Mouse (Mus musculus) kidney, embryonic 15.5 days (tissue): ENCODE results near the gene Apopt1. TPM values are rescaled to one million over a fixed set of nuclear protein-coding genes. Genes with fewer than 3 reads are reported as not detected.

Experiments
- ATAC-seq: fragments of 200-750 bp; cut with Nextera tagmentation; replicated peaks from 2 replicates; pipeline ENCODE4 v1.8.0; 2017; ENCODE audit warnings: moderate TSS enrichment; ENCODE audit not compliant: low FRiP score
- H3K27ac ChIP-seq: fragments of 300-500 bp; sonication (generic); 2 replicates; pipeline ENCODE4 v1.5.1; 2015; ENCODE audit warnings: mild to moderate bottlenecking, inconsistent platforms
- H3K27me3 ChIP-seq: fragments of 300-500 bp; sonication (generic); 2 replicates; pipeline ENCODE4 v1.6.1; 2015; ENCODE audit warnings: inconsistent platforms
- H3K36me3 ChIP-seq: fragments of 300-500 bp; sonication (generic); 2 replicates; pipeline ENCODE4 v1.6.1; 2015; ENCODE audit warnings: inconsistent platforms
- H3K4me1 ChIP-seq: fragments of 300-500 bp; sonication (generic); 2 replicates; pipeline ENCODE4 v1.6.1; 2015; ENCODE audit warnings: inconsistent platforms
- H3K4me2 ChIP-seq: fragments of 300-500 bp; sonication (generic); 2 replicates; pipeline ENCODE4 v1.6.1; 2015; ENCODE audit warnings: moderate library complexity, mild to moderate bottlenecking, inconsistent platforms
- H3K4me3 ChIP-seq: fragments of 300-500 bp; sonication (generic); replicated peaks from 2 replicates; pipeline ENCODE4 v1.5.1; 2015; ENCODE audit warnings: mild to moderate bottlenecking, inconsistent platforms
- H3K9ac ChIP-seq: fragments of 300-500 bp; sonication (generic); 2 replicates; pipeline ENCODE4 v1.6.1; 2015; ENCODE audit warnings: mild to moderate bottlenecking, inconsistent platforms
- H3K9me3 ChIP-seq: fragments of 300-500 bp; sonication (generic); replicated peaks from 2 replicates; pipeline ENCODE4 v1.6.1; 2016; ENCODE audit warnings: inconsistent platforms
- WGBS: fragments of 180-500 bp; shearing (Covaris S2); methylation state at CpG from one replicate; pipeline ENCODE4 v1.1.7; 2015; ENCODE audit warnings: mixed read lengths; 5-methylcytosine and 5-hydroxymethylcytosine counted together
- polyA plus RNA-seq: library from polyadenylated mRNA; unstranded; fragments of >200 nt; fragmentation: Nextera tagmentation; extraction: Ambion mirVana; gene quantifications from 2 replicates; pipeline ENCODE4 v1.2.1, GENCODE M21; 2015

The Apopt1 gene
- polyA plus RNA-seq, 1 experiment from 2014 or later, result 57.4 TPM

GRCm38 (mm10) chr12:111791474-111792104 is 78.5 kb downstream of the Apopt1 start:
- no peaks in the 10 kb centered on the region for H3K9me3 ChIP-seq
- no peak overlapping the region for H3K27ac ChIP-seq
- no peaks in the 10 kb centered on the region for H3K27me3 ChIP-seq
- H3K4me2 ChIP-seq, result no peak overlapping the region
- WGBS, result 95% methylated on average over 13 of the region's 13 CpGs
- no peak overlapping the region for H3K4me3 ChIP-seq
- H3K36me3 ChIP-seq, result peaks cover 99% of the 10 kb centered on the region
- H3K9ac ChIP-seq, result no peak overlapping the region
- H3K4me1 ChIP-seq, result 0 out of 2 replicates have a peak, but pooled peaks cover 3% of the 10 kb centered on the region
- ATAC-seq, result no peak

DNA sequence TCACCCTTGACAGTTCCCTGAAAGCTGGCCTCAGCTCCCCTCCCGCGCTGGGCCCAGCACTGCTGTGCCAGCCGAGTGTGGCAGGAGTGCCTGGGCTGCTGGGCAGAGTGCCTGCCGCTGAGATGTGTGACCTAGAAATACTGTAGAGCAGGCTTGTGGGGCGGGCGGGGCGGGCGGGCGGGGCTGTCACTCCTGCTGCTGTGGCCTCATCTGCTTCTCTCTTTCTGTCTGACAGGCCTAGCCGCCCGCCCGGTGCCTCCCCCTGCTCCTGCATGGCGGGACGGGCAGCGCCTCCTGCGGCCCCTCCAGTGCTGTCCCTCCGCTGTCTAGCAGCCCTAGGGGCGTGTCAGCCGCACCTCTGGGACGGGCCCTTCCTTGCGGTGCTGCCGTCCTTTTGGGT is 81.0 kb downstream of the Apopt1 start:
- Histone ChIP-seq H3K4me3 (no peak overlapping the region), H3K4me1 (0 out of 2 replicates have a peak, but pooled peaks cover 3% of the 10 kb centered on the region), H3K36me3 (peaks cover 98% of the 10 kb centered on the region), H3K9me3 (no peaks in the 10 kb centered on the region), H3K27ac (no peak overlapping the region), H3K9ac (no peak overlapping the region), H3K27me3 (no peaks in the 10 kb centered on the region), H3K4me2 (no peak overlapping the region)
- ATAC-seq, result peak; percentile 41; the same call in 1 of the 2 replicates
- WGBS, result 82% methylated on average over 21 of the region's 22 CpGs

- Histone ChIP-seq H3K36me3 (peaks cover 97% of the 10 kb centered on the region), H3K9ac (no peak overlapping the region), H3K27ac (no peak overlapping the region), H3K9me3 (no peaks in the 10 kb centered on the region), H3K27me3 (no peaks in the 10 kb centered on the region), H3K4me2 (no peak overlapping the region), H3K4me3 (no peak overlapping the region), H3K4me1 (0 out of 2 replicates have a peak, but pooled peaks cover 3% of the 10 kb centered on the region)
- ATAC-seq, result no peak
- WGBS, result 91% methylated on average over 18 of the region's 18 CpGs
These were observed 81.6 kb downstream of the Apopt1 start for GRCm38 (mm10) chr12:111794526-111795179.

DNA sequence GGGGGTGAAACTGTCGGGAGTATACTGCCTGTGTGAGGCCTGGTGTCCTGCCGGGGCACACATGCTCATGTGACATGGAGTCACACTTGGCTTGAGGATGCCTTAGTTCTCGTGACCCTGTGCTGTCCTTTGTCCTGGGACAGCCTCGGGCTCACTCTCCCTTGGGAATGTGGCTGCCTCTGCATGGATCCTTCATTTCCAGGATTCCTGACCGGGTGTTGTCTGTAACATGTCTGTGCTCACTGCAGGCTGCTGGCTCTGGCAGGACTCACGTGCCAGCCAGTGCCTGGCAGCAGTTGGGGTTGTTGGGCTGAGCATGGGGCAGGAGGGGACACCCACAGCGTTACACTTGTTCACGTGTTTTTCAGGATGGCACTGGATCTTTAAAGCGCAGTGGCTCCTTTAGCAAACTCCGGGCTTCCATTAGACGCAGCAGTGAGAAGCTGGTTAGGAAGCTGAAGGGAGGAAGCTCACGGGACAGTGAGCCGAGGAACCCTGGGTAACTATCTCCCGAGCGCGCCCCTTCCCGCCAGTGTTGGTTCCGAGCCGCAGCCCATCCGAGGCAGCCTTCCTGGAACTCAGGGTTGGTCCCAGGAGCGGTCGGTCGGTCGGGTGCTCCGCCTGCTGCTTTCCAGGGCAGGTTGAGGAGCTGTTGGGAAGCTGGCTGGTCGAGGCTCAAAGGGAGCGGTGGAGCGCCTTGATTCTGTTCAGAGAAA is 82.3 kb downstream of the Apopt1 start:
- Histone ChIP-seq H3K27me3 (no peaks in the 10 kb centered on the region), H3K36me3 (peaks cover 96% of the 10 kb centered on the region), H3K9ac (no peak overlapping the region), H3K4me3 (no peak overlapping the region), H3K27ac (no peak overlapping the region), H3K4me2 (no peak overlapping the region), H3K9me3 (no peaks in the 10 kb centered on the region), H3K4me1 (0 out of 2 replicates have a peak, but pooled peaks cover 3% of the 10 kb centered on the region)
- WGBS, result 85% methylated on average over 28 of the region's 28 CpGs
- ATAC-seq, result no peak

- 91% methylated on average over 8 of the region's 8 CpGs for WGBS
- 0 out of 2 replicates have a peak, but pooled peaks cover 3% of the 10 kb centered on the region for H3K4me1 ChIP-seq
- no peak overlapping the region for H3K4me2 ChIP-seq
- H3K27me3 ChIP-seq, result no peaks in the 10 kb centered on the region
- H3K4me3 ChIP-seq, result no peak overlapping the region
- H3K9me3 ChIP-seq, result no peaks in the 10 kb centered on the region
- no peak for ATAC-seq
- peaks cover 94% of the 10 kb centered on the region for H3K36me3 ChIP-seq
- H3K27ac ChIP-seq, result no peak overlapping the region
- no peak overlapping the region for H3K9ac ChIP-seq
These were observed 84.2 kb downstream of the Apopt1 start for GRCm38 (mm10) chr12:111797251-111797650.

DNA sequence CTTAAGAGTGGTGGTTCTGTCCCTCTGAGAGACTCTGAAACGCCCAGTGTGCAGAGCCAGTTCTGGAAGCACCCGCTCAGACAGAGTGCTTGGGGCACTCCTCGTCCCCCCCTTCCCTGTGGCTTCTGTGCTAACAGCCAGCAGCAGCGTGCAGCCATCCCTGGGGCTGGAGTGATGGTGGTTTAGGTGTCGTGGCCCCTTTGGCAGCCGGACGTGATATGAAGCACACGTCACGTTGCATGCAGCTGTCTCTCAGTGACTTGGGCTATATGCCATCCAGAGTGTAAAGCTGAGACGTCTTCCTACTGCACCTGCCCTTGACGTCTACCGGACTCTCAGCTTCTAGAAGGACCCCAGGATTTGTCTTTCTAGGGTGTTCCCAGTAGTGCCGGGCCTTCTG is 85.4 kb downstream of the Apopt1 start:
- peaks cover 93% of the 10 kb centered on the region for H3K36me3 ChIP-seq
- H3K9me3 ChIP-seq, result no peaks in the 10 kb centered on the region
- H3K9ac ChIP-seq, result no peak overlapping the region
- no peak overlapping the region for H3K4me3 ChIP-seq
- no peak overlapping the region for H3K27ac ChIP-seq
- WGBS, result 90% methylated on average over 13 of the region's 13 CpGs
- H3K4me1 ChIP-seq, result 0 out of 2 replicates have a peak, but pooled peaks cover 3% of the 10 kb centered on the region
- no peaks in the 10 kb centered on the region for H3K27me3 ChIP-seq
- ATAC-seq, result no peak
- H3K4me2 ChIP-seq, result no peak overlapping the region

GRCm38 (mm10) chr12:111800459-111801183 is 87.6 kb downstream of the Apopt1 start:
- peaks cover 92% of the 10 kb centered on the region for H3K36me3 ChIP-seq
- WGBS, result 69% methylated on average over 10 of the region's 10 CpGs
- no peak overlapping the region for H3K9ac ChIP-seq
- H3K9me3 ChIP-seq, result no peaks in the 10 kb centered on the region
- peak; percentile 34; the same call in 1 of the 2 replicates for ATAC-seq
- H3K4me1 ChIP-seq, result no peaks in the 10 kb centered on the region
- H3K27me3 ChIP-seq, result no peaks in the 10 kb centered on the region
- H3K4me3 ChIP-seq, result no peak overlapping the region
- peak overlapping the region; percentile 58 for H3K27ac ChIP-seq
- H3K4me2 ChIP-seq, result no peak overlapping the region

GRCm38 (mm10) chr12:111803538-111803937 is 90.5 kb downstream of the Apopt1 start:
- no peaks in the 10 kb centered on the region for H3K27me3 ChIP-seq
- no peak overlapping the region for H3K27ac ChIP-seq
- H3K4me3 ChIP-seq, result no peak overlapping the region
- ATAC-seq, result no peak
- WGBS, result 85% methylated on average over 5 of the region's 5 CpGs
- peaks cover 93% of the 10 kb centered on the region for H3K36me3 ChIP-seq
- no peak overlapping the region for H3K9ac ChIP-seq
- no peaks in the 10 kb centered on the region for H3K4me1 ChIP-seq
- H3K4me2 ChIP-seq, result no peak overlapping the region
- no peaks in the 10 kb centered on the region for H3K9me3 ChIP-seq

Other genes with a start within 250 kb of the Apopt1 start
- 91.7 and 93.3 TPM in 2 replicates for gene Gm266, start 227.4 kb upstream of the Apopt1 start, polyA plus RNA-seq
- gene Eif5, start 175.2 kb upstream of the Apopt1 start, polyA plus RNA-seq, result 577 and 624 TPM in 2 replicates
- gene Mark3, start 138.7 kb upstream of the Apopt1 start, polyA plus RNA-seq, result 39.7 and 50.3 TPM in 2 replicates
- gene Ckb, start 40.9 kb upstream of the Apopt1 start, polyA plus RNA-seq, result 126 and 154 TPM in 2 replicates
- 10.7 and 12.8 TPM in 2 replicates for gene Trmt61a, start 35.2 kb upstream of the Apopt1 start, polyA plus RNA-seq
- gene Bag5, start within 50 bp of the Apopt1 start, polyA plus RNA-seq, result 51.4 and 53.6 TPM in 2 replicates
- gene Klc1, start 45.6 kb downstream of the Apopt1 start, polyA plus RNA-seq, result 81.8 and 98.5 TPM in 2 replicates
- gene Xrcc3, start 100.6 kb downstream of the Apopt1 start, polyA plus RNA-seq, result 14.0 and 14.3 TPM in 2 replicates
- gene Zfyve21, start 100.9 kb downstream of the Apopt1 start, polyA plus RNA-seq, result 117 and 125 TPM in 2 replicates
- 14.5 and 18.5 TPM in 2 replicates for gene Ppp1r13b, start 194.8 kb downstream of the Apopt1 start, polyA plus RNA-seq